Mouse (Mus musculus) adrenal gland, postnatal 14 days (tissue): Measurements from ENCODE around the gene 1700001O22Rik. TPM values are rescaled to one million over a fixed set of nuclear protein-coding genes. Genes with fewer than 3 reads are reported as not detected.
A peak's percentile ranks its signal among the peaks of the same experiment; 100 is the strongest.

Experiments
- DNase-seq: peaks from one replicate; pipeline ENCODE4 v3.0.0; 2021; ENCODE audit warnings: mixed read lengths
- total RNA-seq: library from RNA; stranded (reverse); gene quantifications from 2 replicates; pipeline ENCODE4 v1.2.3, GENCODE M21; 2021

1700001O22Rik gene
- total RNA-seq, 1 experiment from 2014 or later = 2.0 TPM

GRCm38 (mm10) chr2:30752471-30752870 is 51.0 kb downstream of the 1700001O22Rik start:
- DNase-seq = no peak

- no peak for DNase-seq
Measured at GRCm38 (mm10) chr2:30750025-30750424, 53.4 kb downstream of the 1700001O22Rik start.

- DNase-seq = peak; percentile 52
Measured at GRCm38 (mm10) chr2:30747602-30748162, 55.8 kb downstream of the 1700001O22Rik start.

Other genes with a start within 250 kb of the 1700001O22Rik start
- gene Cstad, start 208.6 kb downstream of the 1700001O22Rik start, total RNA-seq = 1.6 and 3.5 TPM in 2 replicates
- 32.3 and 37.7 TPM in 2 replicates for gene Ntmt1, start 4.2 kb upstream of the 1700001O22Rik start, total RNA-seq
- gene Asb6, start 26.7 kb upstream of the 1700001O22Rik start, total RNA-seq = 22.3 and 25.8 TPM in 2 replicates
- gene Prrx2, start 31.3 kb upstream of the 1700001O22Rik start, total RNA-seq = 1.6 and 2.4 TPM in 2 replicates
- 11.7 and 12.7 TPM in 2 replicates for gene Ptges, start 126.2 kb upstream of the 1700001O22Rik start, total RNA-seq
- 40.7 and 41.9 TPM in 2 replicates for gene Tor1b, start 149.3 kb upstream of the 1700001O22Rik start, total RNA-seq
- gene Tor1a, start 164.3 kb upstream of the 1700001O22Rik start, total RNA-seq = 33.5 and 42.5 TPM in 2 replicates
- 33.0 and 37.0 TPM in 2 replicates for gene BC005624, start 178.5 kb upstream of the 1700001O22Rik start, total RNA-seq
- 17.4 and 23.5 TPM in 2 replicates for gene Usp20, start 178.6 kb upstream of the 1700001O22Rik start, total RNA-seq